Mouse (Mus musculus) spleen, adult 2 months (tissue): ENCODE results near the gene Nav2.

Experiments
- CTCF ChIP-seq: fragments of 200-500 bp; IDR thresholded peaks from 2 replicates; pipeline ENCODE4 v1.5.1; 2011; ENCODE audit warnings: mild to moderate bottlenecking, inconsistent platforms; ENCODE audit not compliant: insufficient read depth, insufficient read length, insufficient replicate concordance; ENCODE audit errors: extremely low read depth
- POLR2A ChIP-seq: fragments of 200-500 bp; IDR thresholded peaks from 2 replicates; pipeline ENCODE4 v1.6.1; 2011; ENCODE audit warnings: low read depth, low read length, inconsistent platforms

GRCm38 (mm10) chr7:49368590-49368989 is 460.1 kb downstream of the Nav2 start:
- TF ChIP-seq POLR2A (no peak), CTCF (no peak)
